Mouse (Mus musculus): ENCODE data around the gene Plcb3.
A peak's percentile ranks its signal among the peaks of the same experiment; 100 is the strongest.

Gene Plcb3

GRCm38 (mm10) chr19:6939106-6940002 lies 36.9 kb downstream of the Plcb3 start:
- DNase-seq (ENCODE audit: low spot score), result no peak

GRCm38 (mm10) chr19:6937541-6938465 lies 38.5 kb downstream of the Plcb3 start:
- no peak for DNase-seq (ENCODE audit: low spot score)

GRCm38 (mm10) chr19:6936299-6936698 lies 40.0 kb downstream of the Plcb3 start:
- DNase-seq (ENCODE audit: low spot score), result no peak

- DNase-seq (ENCODE audit: low spot score), result no peak
Measured at GRCm38 (mm10) chr19:6934195-6934977, 41.9 kb downstream of the Plcb3 start, which contains the start of gene Kcnk4. Gene Kcnk4, minus strand, starts transcription at chr19:6934515.

- no peak for DNase-seq (ENCODE audit: low spot score)
Measured at GRCm38 (mm10) chr19:6933436-6934194, 42.7 kb downstream of the Plcb3 start.

GRCm38 (mm10) chr19:6933102-6933435 lies 43.2 kb downstream of the Plcb3 start:
- no peak for DNase-seq (ENCODE audit: low spot score)

- DNase-seq (ENCODE audit: low spot score), result no peak
Measured at GRCm38 (mm10) chr19:6932018-6932417, 44.3 kb downstream of the Plcb3 start.

- no peak for DNase-seq (ENCODE audit: low spot score)
Measured at GRCm38 (mm10) chr19:6931002-6931401, 45.3 kb downstream of the Plcb3 start.

- DNase-seq (ENCODE audit: low spot score), result no peak
Measured at GRCm38 (mm10) chr19:6928080-6928479, 48.2 kb downstream of the Plcb3 start.

GRCm38 (mm10) chr19:6926559-6927255 lies 49.6 kb downstream of the Plcb3 start:
- no peak for DNase-seq (ENCODE audit: low spot score)

- no peak for DNase-seq (ENCODE audit: low spot score)
Measured at GRCm38 (mm10) chr19:6925611-6926329, 50.5 kb downstream of the Plcb3 start.

- DNase-seq (ENCODE audit: low spot score), result no peak
Measured at GRCm38 (mm10) chr19:6925307-6925573, 51.0 kb downstream of the Plcb3 start, which contains the start of gene Catsperz. Gene Catsperz, minus strand, starts transcription at chr19:6925380.

GRCm38 (mm10) chr19:6924461-6925306 lies 51.6 kb downstream of the Plcb3 start:
- peak; percentile 83 for DNase-seq (ENCODE audit: low spot score)

- DNase-seq (ENCODE audit: low spot score), result no peak
Measured at GRCm38 (mm10) chr19:6922901-6923735, 53.2 kb downstream of the Plcb3 start.

GRCm38 (mm10) chr19:6921647-6922567 lies 54.4 kb downstream of the Plcb3 start, which contains the start of gene Esrra:
Gene Esrra, minus strand, starts transcription at chr19:6921813.
- peak; percentile 100 for DNase-seq (ENCODE audit: low spot score)

GRCm38 (mm10) chr19:6920741-6921636 lies 55.3 kb downstream of the Plcb3 start:
- peak; percentile 74 for DNase-seq (ENCODE audit: low spot score)
